Mouse (Mus musculus): ENCODE data around the gene Itih1. TPM values are rescaled to one million over a fixed set of nuclear protein-coding genes. Genes with fewer than 3 reads are reported as not detected.

Gene Itih1
- polyA plus RNA-seq, 1 experiment from 2014 or later: 210 TPM

- H3K9me3 ChIP-seq (ENCODE audit: low read length): no peaks in the 10 kb centered on the region
- H3K36me3 ChIP-seq (replicated peaks; ENCODE audit: insufficient read depth, low read length): peaks cover 14% of the 10 kb centered on the region
- ATAC-seq (peak; percentile 82), DNase-seq (peak; percentile 73)
- 56% methylated on average over 4 of the region's 4 CpGs for WGBS (ENCODE audit: insufficient replicate concordance)
- H3K27ac ChIP-seq (ENCODE audit: low read depth): peak overlapping the region; percentile 88
- TF ChIP-seq CTCF (IDR thresholded peaks at IDR 0.05; ENCODE audit: low read depth) (no peak), EP300 (IDR thresholded peaks at IDR 0.05; ENCODE audit: low read depth) (peak; percentile 69)
- H3K9ac ChIP-seq (replicated peaks): peak overlapping the region; percentile 26; the same call in 1 of the 2 replicates
- no peaks in the 10 kb centered on the region for H3K27me3 ChIP-seq (ENCODE audit: insufficient read depth, low read length)
- peaks cover 8% of the 10 kb centered on the region for H3K4me1 ChIP-seq (ENCODE audit: insufficient read depth)
- H3K4me2 ChIP-seq (ENCODE audit: low read depth, low read length): peak overlapping the region; percentile 38; the same call in 1 of the 2 replicates
- H3K4me3 ChIP-seq (ENCODE audit: low read depth, low read length): no peak overlapping the region
Measured at GRCm38 (mm10) chr14:30930386-30930785, 12.7 kb downstream of the Itih1 start.

- Histone ChIP-seq H3K27me3 (ENCODE audit: insufficient read depth, low read length) (no peaks in the 10 kb centered on the region), H3K9ac (replicated peaks) (no peak overlapping the region), H3K9me3 (ENCODE audit: low read length) (no peaks in the 10 kb centered on the region), H3K36me3 (replicated peaks; ENCODE audit: insufficient read depth, low read length) (0 out of 2 replicates have a peak, but pooled peaks cover 2% of the 10 kb centered on the region), H3K4me3 (ENCODE audit: low read depth, low read length) (no peak overlapping the region), H3K4me1 (ENCODE audit: insufficient read depth) (peaks cover 12% of the 10 kb centered on the region), H3K27ac (ENCODE audit: low read depth) (peak overlapping the region; percentile 60), H3K4me2 (ENCODE audit: low read depth, low read length) (no peak overlapping the region)
- ATAC-seq (peak; percentile 56), DNase-seq (no peak)
- 70% methylated on average over 3 of the region's 3 CpGs for WGBS (ENCODE audit: insufficient replicate concordance)
- TF ChIP-seq EP300 (IDR thresholded peaks at IDR 0.05; ENCODE audit: low read depth) (peak; percentile 61), CTCF (IDR thresholded peaks at IDR 0.05; ENCODE audit: low read depth) (no peak)
Measured at GRCm38 (mm10) chr14:30925492-30925891, 17.6 kb downstream of the Itih1 start.

DNA sequence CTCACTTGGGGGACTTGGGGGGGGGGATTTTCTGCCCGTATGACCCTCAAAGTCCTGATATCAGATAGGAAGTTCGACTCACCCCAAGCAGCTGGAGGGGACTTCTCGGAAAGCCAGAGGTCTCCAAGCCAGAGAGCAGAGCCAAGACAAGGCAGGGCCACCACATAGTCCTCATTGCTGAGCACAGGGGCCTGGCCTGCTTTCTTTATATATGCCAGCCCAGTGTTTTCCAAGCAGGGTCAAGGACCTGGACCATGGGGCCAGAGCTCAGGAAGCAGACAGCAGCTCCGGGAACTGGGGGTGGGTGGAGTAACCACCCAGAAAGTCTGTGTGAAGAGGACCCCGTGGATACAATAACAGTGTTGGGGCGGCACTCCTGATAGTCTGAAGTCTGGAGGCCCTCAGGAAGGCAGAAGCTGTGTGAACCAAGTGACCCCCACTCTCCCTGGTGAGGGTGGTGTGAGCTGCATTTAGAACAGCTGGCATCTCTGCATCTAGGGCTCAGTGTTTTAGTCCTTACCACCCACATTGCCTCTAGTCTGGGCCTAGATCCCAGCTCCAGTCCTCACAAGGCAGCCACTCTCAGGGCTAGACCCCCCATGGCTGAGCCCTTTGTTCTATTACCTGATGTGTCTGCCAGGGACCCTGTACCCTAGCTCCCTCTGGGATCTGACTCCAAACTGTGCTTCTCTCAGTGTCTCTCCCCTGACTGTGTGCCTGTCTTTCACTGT lies 19.5 kb downstream of the Itih1 start, which contains the start of gene Itih3:
TSS of gene Itih3 (minus strand) at position 386 of the 731 bp plus-strand sequence.
- Histone ChIP-seq H3K36me3 (replicated peaks; ENCODE audit: insufficient read depth, low read length) (peaks cover 7% of the 10 kb centered on the region; the same call in 1 of the 2 replicates), H3K9ac (replicated peaks) (peak within 1 kb of the TSS; percentile 74), H3K27ac (ENCODE audit: low read depth) (peak within 1 kb of the TSS; percentile 91), H3K4me2 (ENCODE audit: low read depth, low read length) (peak within 1 kb of the TSS; percentile 66), H3K9me3 (ENCODE audit: low read length) (no peaks in the 10 kb centered on the region), H3K27me3 (ENCODE audit: insufficient read depth, low read length) (no peaks in the 10 kb centered on the region), H3K4me3 (ENCODE audit: low read depth, low read length) (peak within 1 kb of the TSS; percentile 50), H3K4me1 (ENCODE audit: insufficient read depth) (peaks cover 9% of the 10 kb centered on the region; the same call in 1 of the 2 replicates)
- ATAC-seq: peak; percentile 82
- DNase-seq: peak; percentile 78
- TF ChIP-seq CTCF (IDR thresholded peaks at IDR 0.05; ENCODE audit: low read depth) (no peak), EP300 (IDR thresholded peaks at IDR 0.05; ENCODE audit: low read depth) (peak; percentile 81)
- 37% methylated on average over 6 of the region's 6 CpGs for WGBS (ENCODE audit: insufficient replicate concordance)

- Histone ChIP-seq H3K4me1 (ENCODE audit: insufficient read depth) (peaks cover 9% of the 10 kb centered on the region; the same call in 1 of the 2 replicates), H3K4me3 (ENCODE audit: low read depth, low read length) (peak overlapping the region; percentile 50), H3K27me3 (ENCODE audit: insufficient read depth, low read length) (no peaks in the 10 kb centered on the region), H3K4me2 (ENCODE audit: low read depth, low read length) (peak overlapping the region; percentile 66), H3K36me3 (replicated peaks; ENCODE audit: insufficient read depth, low read length) (peaks cover 12% of the 10 kb centered on the region), H3K27ac (ENCODE audit: low read depth) (peak overlapping the region; percentile 91), H3K9ac (replicated peaks) (peak overlapping the region; percentile 74), H3K9me3 (ENCODE audit: low read length) (no peaks in the 10 kb centered on the region)
- ATAC-seq (no peak), DNase-seq (no peak)
- no peak for TF ChIP-seq EP300 (IDR thresholded peaks at IDR 0.05; ENCODE audit: low read depth)
- 43% methylated on average over 6 of the region's 8 CpGs for WGBS (ENCODE audit: insufficient replicate concordance)
Measured at GRCm38 (mm10) chr14:30922053-30922670, 20.9 kb downstream of the Itih1 start.

DNA sequence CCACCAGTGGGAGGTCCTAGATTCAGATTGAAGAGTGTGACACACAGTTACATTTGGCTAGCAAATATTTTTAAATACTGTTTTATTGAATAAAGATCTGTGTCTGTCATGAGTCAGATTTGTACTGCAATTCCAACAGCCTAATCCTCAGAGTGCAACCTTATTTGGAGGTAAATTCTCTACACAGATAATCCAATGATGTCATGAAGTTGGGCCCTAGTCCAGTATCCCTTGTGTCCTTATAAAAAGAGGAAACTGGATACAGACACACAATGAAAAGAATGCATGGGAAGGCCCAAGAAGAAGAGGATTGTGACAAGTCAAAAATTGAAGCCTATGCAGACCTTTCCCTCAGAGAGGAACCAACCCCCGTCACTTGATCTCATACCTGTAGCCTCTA lies 26.6 kb downstream of the Itih1 start:
- TF ChIP-seq EP300 (IDR thresholded peaks at IDR 0.05; ENCODE audit: low read depth): no peak
- no peak for TF ChIP-seq CTCF (IDR thresholded peaks at IDR 0.05; ENCODE audit: low read depth)
- Histone ChIP-seq H3K27ac (ENCODE audit: low read depth) (no peak overlapping the region), H3K9ac (replicated peaks) (no peak overlapping the region), H3K4me2 (ENCODE audit: low read depth, low read length) (no peak overlapping the region), H3K27me3 (ENCODE audit: insufficient read depth, low read length) (no peaks in the 10 kb centered on the region), H3K4me1 (ENCODE audit: insufficient read depth) (no peaks in the 10 kb centered on the region), H3K4me3 (ENCODE audit: low read depth, low read length) (no peak overlapping the region), H3K36me3 (replicated peaks; ENCODE audit: insufficient read depth, low read length) (peaks cover 37% of the 10 kb centered on the region), H3K9me3 (ENCODE audit: low read length) (no peaks in the 10 kb centered on the region)
- WGBS (ENCODE audit: insufficient replicate concordance): 78% methylated on average over 1 of the region's 1 CpGs
- no peak for DNase-seq
- ATAC-seq: no peak

- TF ChIP-seq EP300 (IDR thresholded peaks at IDR 0.05; ENCODE audit: low read depth) (no peak), CTCF (IDR thresholded peaks at IDR 0.05; ENCODE audit: low read depth) (no peak)
- ATAC-seq (no peak), DNase-seq (no peak)
- H3K4me1 ChIP-seq (ENCODE audit: insufficient read depth): peaks cover 4% of the 10 kb centered on the region; the same call in 1 of the 2 replicates
- no peaks in the 10 kb centered on the region for H3K27me3 ChIP-seq (ENCODE audit: insufficient read depth, low read length)
- H3K4me2 ChIP-seq (ENCODE audit: low read depth, low read length): no peak overlapping the region
- 63% methylated on average over 5 of the region's 5 CpGs for WGBS (ENCODE audit: insufficient replicate concordance)
- H3K9me3 ChIP-seq (ENCODE audit: low read length): no peaks in the 10 kb centered on the region
- no peak overlapping the region for H3K27ac ChIP-seq (ENCODE audit: low read depth)
- H3K9ac ChIP-seq (replicated peaks): no peak overlapping the region
- H3K36me3 ChIP-seq (replicated peaks; ENCODE audit: insufficient read depth, low read length): peaks cover 35% of the 10 kb centered on the region
- no peak overlapping the region for H3K4me3 ChIP-seq (ENCODE audit: low read depth, low read length)
Measured at GRCm38 (mm10) chr14:30913404-30913803, 29.7 kb downstream of the Itih1 start.

Data from liver, postnatal 0 days (tissue).